Mouse (Mus musculus): Measurements from ENCODE around the gene Tars2.
A peak's percentile ranks its signal among the peaks of the same experiment; 100 is the strongest.
"Not testable (repeated sequence)": the region's sequence is repeated elsewhere in the genome, so short reads cannot be mapped to it uniquely, and the experiment has no call there.

Tars2 gene

GRCm38 (mm10) chr3:95760106-95760505 is at the start of gene Tars2:
Tars2 (minus strand) TSS chr3:95760206.
- no peak for DNase-seq (ENCODE audit: low spot score in 2 of 2)

- DNase-seq (ENCODE audit: low spot score in 2 of 2): no peak
Observed at GRCm38 (mm10) chr3:95808384-95808783, 48.4 kb upstream of the Tars2 start.

GRCm38 (mm10) chr3:95807630-95808029 is 47.6 kb upstream of the Tars2 start:
- DNase-seq (ENCODE audit: low spot score in 2 of 2): not testable (repeated sequence)

- no peak for DNase-seq (ENCODE audit: low spot score in 2 of 2)
Observed at GRCm38 (mm10) chr3:95806677-95807076, 46.7 kb upstream of the Tars2 start.

GRCm38 (mm10) chr3:95803851-95804250 is 43.8 kb upstream of the Tars2 start:
- no peak for DNase-seq (ENCODE audit: low spot score in 2 of 2)

GRCm38 (mm10) chr3:95798756-95799155 is 38.8 kb upstream of the Tars2 start:
- DNase-seq (ENCODE audit: low spot score in 2 of 2): no peak

GRCm38 (mm10) chr3:95794299-95794698 is 34.3 kb upstream of the Tars2 start:
- DNase-seq (ENCODE audit: low spot score in 2 of 2): no peak

- DNase-seq (ENCODE audit: low spot score in 2 of 2): no peak
Observed at GRCm38 (mm10) chr3:95793662-95794061, 33.7 kb upstream of the Tars2 start.

GRCm38 (mm10) chr3:95785501-95785900 is 25.5 kb upstream of the Tars2 start:
- no peak for DNase-seq (ENCODE audit: low spot score in 2 of 2)

- DNase-seq (ENCODE audit: low spot score in 2 of 2): peak in 1 of 2 experiments; percentile 54
Observed at GRCm38 (mm10) chr3:95771985-95772384, 12.0 kb upstream of the Tars2 start.

- DNase-seq (ENCODE audit: low spot score in 2 of 2): peak in 1 of 2 experiments; percentile 36
Observed at GRCm38 (mm10) chr3:95765534-95765933, 5.5 kb upstream of the Tars2 start.

GRCm38 (mm10) chr3:95763811-95764210 is 3.8 kb upstream of the Tars2 start:
- DNase-seq (ENCODE audit: low spot score in 2 of 2): no peak

GRCm38 (mm10) chr3:95762961-95763360 is 3.0 kb upstream of the Tars2 start:
- DNase-seq (ENCODE audit: low spot score in 2 of 2): no peak

GRCm38 (mm10) chr3:95761771-95762170 is 1.8 kb upstream of the Tars2 start:
- no peak for DNase-seq (ENCODE audit: low spot score in 2 of 2)

- DNase-seq (ENCODE audit: low spot score in 2 of 2): no peak
Observed at GRCm38 (mm10) chr3:95760656-95761055, 650 bp upstream of the Tars2 start.

- no peak for DNase-seq (ENCODE audit: low spot score in 2 of 2)
Observed at GRCm38 (mm10) chr3:95758467-95759218, 1.4 kb downstream of the Tars2 start.

GRCm38 (mm10) chr3:95756808-95757207 is 3.2 kb downstream of the Tars2 start:
- DNase-seq (ENCODE audit: low spot score in 2 of 2): no peak

- DNase-seq (ENCODE audit: low spot score in 2 of 2): peak; percentile 85 to 91
Observed at GRCm38 (mm10) chr3:95754345-95755206, 5.4 kb downstream of the Tars2 start.

- DNase-seq (ENCODE audit: low spot score in 2 of 2): no peak
Observed at GRCm38 (mm10) chr3:95752935-95753334, 7.1 kb downstream of the Tars2 start.

- DNase-seq (ENCODE audit: low spot score in 2 of 2): no peak
Observed at GRCm38 (mm10) chr3:95740406-95740805, 19.6 kb downstream of the Tars2 start.

- peak in 1 of 2 experiments; percentile 47 for DNase-seq (ENCODE audit: low spot score in 2 of 2)
Observed at GRCm38 (mm10) chr3:95739353-95740104, 20.5 kb downstream of the Tars2 start, which contains the start of gene Ecm1. Ecm1 (minus strand) TSS chr3:95739569.
